Mouse (Mus musculus): ENCODE results near the gene 4930563M21Rik. TPM values are rescaled to one million over a fixed set of nuclear protein-coding genes. Genes with fewer than 3 reads are reported as not detected.
"Not testable (repeated sequence)": the region's sequence is repeated elsewhere in the genome, so short reads cannot be mapped to it uniquely, and the experiment has no call there.

The 4930563M21Rik gene
- total and polyA plus RNA-seq, 2 experiments from 2014 or later = not detected

DNA sequence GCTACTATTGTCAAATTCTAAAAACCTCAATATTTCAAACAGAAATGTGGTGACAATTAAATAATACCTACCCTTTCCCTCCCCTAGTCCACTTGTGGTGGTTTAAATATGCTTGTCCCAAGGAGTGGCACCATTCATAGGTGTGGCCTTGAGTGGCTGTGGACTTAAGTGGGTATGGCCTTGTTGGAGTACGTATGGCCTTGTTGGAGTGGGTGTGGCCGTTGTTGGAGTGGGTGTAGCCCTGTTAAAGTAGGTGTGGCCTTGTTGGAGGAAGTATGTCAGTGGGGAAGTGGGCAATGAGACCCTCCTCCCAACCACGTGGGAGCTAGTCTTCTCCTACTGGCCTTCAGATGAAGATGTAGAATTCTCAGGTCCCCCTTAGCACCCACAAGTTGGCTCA is 21.9 kb upstream of the 4930563M21Rik start:
- no peak overlapping the region for H3K4me2 ChIP-seq (ENCODE audit: low read depth, low read length)
- no peak overlapping the region for H3K9ac ChIP-seq (replicated peaks; ENCODE audit: low read depth, low read length)
- H3K36me3 ChIP-seq (replicated peaks; ENCODE audit: control insufficient read depth, insufficient read depth, low read length) = no peaks in the 10 kb centered on the region
- H3K27ac ChIP-seq (ENCODE audit: low read depth) = no peak overlapping the region
- H3K9me3 ChIP-seq (replicated peaks; ENCODE audit: control insufficient read depth, low read length) = no peaks in the 10 kb centered on the region
- H3K4me3 ChIP-seq (ENCODE audit: low read depth, low read length) = no peak overlapping the region
- TF ChIP-seq EP300 (IDR thresholded peaks at IDR 0.05; ENCODE audit: low read depth) = no peak
- TF ChIP-seq CTCF (IDR thresholded peaks at IDR 0.05; ENCODE audit: low read depth) = no peak
- no peaks in the 10 kb centered on the region for H3K27me3 ChIP-seq (ENCODE audit: control insufficient read depth, insufficient read depth, low read length)
- ATAC-seq (ENCODE audit: insufficient read depth, low read depth) (no peak), DNase-seq (ENCODE audit: low spot score) (no peak)
- no peaks in the 10 kb centered on the region for H3K4me1 ChIP-seq (ENCODE audit: control insufficient read depth, insufficient read depth)
- 65% methylated on average over 3 of the region's 3 CpGs for WGBS

DNA sequence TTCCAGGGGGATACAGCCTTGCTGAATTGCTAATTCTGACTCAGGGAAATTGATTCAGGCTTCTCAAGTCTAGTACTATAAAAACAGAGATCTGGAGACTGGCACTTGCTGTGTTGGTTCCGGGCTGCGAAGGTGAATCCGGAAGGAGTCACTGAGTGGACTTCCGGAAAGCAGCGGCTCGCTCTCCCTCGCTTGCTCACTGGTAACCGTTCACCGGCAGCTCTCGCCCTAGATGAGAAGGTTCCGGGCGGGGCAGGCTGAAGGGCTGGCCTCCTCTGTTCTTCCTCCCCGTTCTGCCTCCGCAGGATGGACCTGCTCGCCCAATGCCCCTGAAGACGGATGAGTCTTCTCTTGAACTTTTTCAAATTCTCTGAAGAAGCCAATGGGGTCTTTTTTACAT is 16.9 kb upstream of the 4930563M21Rik start:
- no peak for ATAC-seq (ENCODE audit: insufficient read depth, low read depth)
- Histone ChIP-seq H3K4me2 (ENCODE audit: low read depth, low read length) (no peak overlapping the region), H3K36me3 (replicated peaks; ENCODE audit: control insufficient read depth, insufficient read depth, low read length) (no peaks in the 10 kb centered on the region), H3K4me1 (ENCODE audit: control insufficient read depth, insufficient read depth) (no peaks in the 10 kb centered on the region), H3K4me3 (ENCODE audit: low read depth, low read length) (no peak overlapping the region), H3K9ac (replicated peaks; ENCODE audit: low read depth, low read length) (no peak overlapping the region), H3K27ac (ENCODE audit: low read depth) (no peak overlapping the region), H3K9me3 (replicated peaks; ENCODE audit: control insufficient read depth, low read length) (no peaks in the 10 kb centered on the region), H3K27me3 (ENCODE audit: control insufficient read depth, insufficient read depth, low read length) (no peaks in the 10 kb centered on the region)
- WGBS = 71% methylated on average over 16 of the region's 16 CpGs
- no peak for DNase-seq (ENCODE audit: low spot score)
- TF ChIP-seq CTCF (IDR thresholded peaks at IDR 0.05; ENCODE audit: low read depth) = no peak
- no peak for TF ChIP-seq EP300 (IDR thresholded peaks at IDR 0.05; ENCODE audit: low read depth)

DNA sequence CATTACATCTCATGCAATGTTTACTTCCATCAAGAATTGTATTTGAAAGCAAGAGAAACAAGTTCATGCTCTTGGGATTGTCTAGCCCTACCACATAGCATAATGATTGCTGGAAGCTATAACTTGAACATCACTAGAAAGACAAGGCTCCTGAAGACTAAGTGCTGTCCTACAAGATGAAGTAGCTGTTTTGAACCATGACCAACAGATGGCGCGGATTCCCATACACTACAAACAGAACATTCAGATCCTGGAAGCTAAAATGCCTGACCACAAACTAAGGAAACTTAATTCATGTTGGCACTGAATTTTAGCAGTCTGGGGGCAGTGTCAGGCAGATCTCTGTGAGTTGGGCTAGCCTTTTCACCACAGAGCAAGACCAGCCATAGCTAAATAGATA is 14.4 kb upstream of the 4930563M21Rik start:
- ATAC-seq (ENCODE audit: insufficient read depth, low read depth) (no peak), DNase-seq (ENCODE audit: low spot score) (no peak)
- 40% methylated on average over 2 of the region's 2 CpGs for WGBS
- no peaks in the 10 kb centered on the region for H3K9me3 ChIP-seq (replicated peaks; ENCODE audit: control insufficient read depth, low read length)
- H3K4me1 ChIP-seq (ENCODE audit: control insufficient read depth, insufficient read depth) = no peaks in the 10 kb centered on the region
- H3K27ac ChIP-seq (ENCODE audit: low read depth) = no peak overlapping the region
- no peaks in the 10 kb centered on the region for H3K36me3 ChIP-seq (replicated peaks; ENCODE audit: control insufficient read depth, insufficient read depth, low read length)
- H3K4me3 ChIP-seq (ENCODE audit: low read depth, low read length) = no peak overlapping the region
- TF ChIP-seq EP300 (IDR thresholded peaks at IDR 0.05; ENCODE audit: low read depth) (no peak), CTCF (IDR thresholded peaks at IDR 0.05; ENCODE audit: low read depth) (peak; percentile 37)
- H3K4me2 ChIP-seq (ENCODE audit: low read depth, low read length) = no peak overlapping the region
- no peaks in the 10 kb centered on the region for H3K27me3 ChIP-seq (ENCODE audit: control insufficient read depth, insufficient read depth, low read length)
- H3K9ac ChIP-seq (replicated peaks; ENCODE audit: low read depth, low read length) = no peak overlapping the region

GRCm38 (mm10) chr9:56004679-56005078 is 5.7 kb downstream of the 4930563M21Rik start:
- H3K4me1 ChIP-seq (ENCODE audit: control insufficient read depth, insufficient read depth); H3K4me3 ChIP-seq (ENCODE audit: low read depth, low read length); ATAC-seq (ENCODE audit: insufficient read depth, low read depth); H3K36me3 ChIP-seq (replicated peaks; ENCODE audit: control insufficient read depth, insufficient read depth, low read length); H3K27me3 ChIP-seq (ENCODE audit: control insufficient read depth, insufficient read depth, low read length); DNase-seq (ENCODE audit: low spot score); H3K9me3 ChIP-seq (replicated peaks; ENCODE audit: control insufficient read depth, low read length); H3K27ac ChIP-seq (ENCODE audit: low read depth); H3K4me2 ChIP-seq (ENCODE audit: low read depth, low read length); H3K9ac ChIP-seq (replicated peaks; ENCODE audit: low read depth, low read length): not testable (repeated sequence)
- WGBS = no CpG with 5 or more reads among the region's 2 CpGs

- TF ChIP-seq EP300 (IDR thresholded peaks at IDR 0.05; ENCODE audit: low read depth) (no peak), CTCF (IDR thresholded peaks at IDR 0.05; ENCODE audit: low read depth) (peak; percentile 48)
- WGBS = 20% methylated on average over 1 of the region's 1 CpGs
- H3K27ac ChIP-seq (ENCODE audit: low read depth) = no peak overlapping the region
- no peaks in the 10 kb centered on the region for H3K4me1 ChIP-seq (ENCODE audit: control insufficient read depth, insufficient read depth)
- no peak overlapping the region for H3K9ac ChIP-seq (replicated peaks; ENCODE audit: low read depth, low read length)
- H3K4me3 ChIP-seq (ENCODE audit: low read depth, low read length) = no peak overlapping the region
- DNase-seq (ENCODE audit: low spot score) (peak; percentile 23), ATAC-seq (ENCODE audit: insufficient read depth, low read depth) (no peak)
- H3K4me2 ChIP-seq (ENCODE audit: low read depth, low read length) = no peak overlapping the region
- H3K27me3 ChIP-seq (ENCODE audit: control insufficient read depth, insufficient read depth, low read length) = no peaks in the 10 kb centered on the region
- no peaks in the 10 kb centered on the region for H3K36me3 ChIP-seq (replicated peaks; ENCODE audit: control insufficient read depth, insufficient read depth, low read length)
- no peaks in the 10 kb centered on the region for H3K9me3 ChIP-seq (replicated peaks; ENCODE audit: control insufficient read depth, low read length)
These were observed 63.5 kb downstream of the 4930563M21Rik start for GRCm38 (mm10) chr9:55946819-55947218.

DNA sequence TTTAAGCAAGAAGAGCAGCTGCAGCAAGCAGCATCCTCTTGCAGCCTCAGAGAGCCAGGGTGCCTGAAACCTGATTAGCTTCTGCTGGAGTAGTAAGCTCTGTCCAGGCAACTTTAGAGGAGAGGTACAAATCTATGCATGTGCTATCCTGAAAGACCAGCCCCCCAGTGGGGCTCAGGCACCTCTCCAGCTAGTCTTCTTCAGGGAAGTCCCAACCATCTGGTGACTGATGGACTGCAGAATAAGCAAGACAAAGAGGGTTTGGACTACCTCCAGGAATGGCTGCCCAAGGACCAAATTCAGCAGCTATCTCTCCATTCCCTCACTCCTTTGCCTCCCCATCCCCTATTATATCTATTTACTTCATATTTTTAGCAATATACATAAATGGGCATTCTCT is 69.0 kb downstream of the 4930563M21Rik start:
- Histone ChIP-seq H3K4me2 (ENCODE audit: low read depth, low read length) (no peak overlapping the region), H3K4me1 (ENCODE audit: control insufficient read depth, insufficient read depth) (peaks cover 11% of the 10 kb centered on the region), H3K9ac (replicated peaks; ENCODE audit: low read depth, low read length) (no peak overlapping the region), H3K4me3 (ENCODE audit: low read depth, low read length) (no peak overlapping the region), H3K27ac (ENCODE audit: low read depth) (no peak overlapping the region), H3K9me3 (replicated peaks; ENCODE audit: control insufficient read depth, low read length) (no peaks in the 10 kb centered on the region), H3K27me3 (ENCODE audit: control insufficient read depth, insufficient read depth, low read length) (no peaks in the 10 kb centered on the region), H3K36me3 (replicated peaks; ENCODE audit: control insufficient read depth, insufficient read depth, low read length) (no peaks in the 10 kb centered on the region)
- no peak for DNase-seq (ENCODE audit: low spot score)
- no peak for TF ChIP-seq EP300 (IDR thresholded peaks at IDR 0.05; ENCODE audit: low read depth)
- TF ChIP-seq CTCF (IDR thresholded peaks at IDR 0.05; ENCODE audit: low read depth) = no peak
- ATAC-seq (ENCODE audit: insufficient read depth, low read depth) = no peak

Data from heart, postnatal 0 days (tissue).